Mouse (Mus musculus) kidney, postnatal 0 days (tissue): ENCODE results near the gene Fpr1. TPM values are rescaled to one million over a fixed set of nuclear protein-coding genes. Genes with fewer than 3 reads are reported as not detected.
"Not testable (repeated sequence)": the region's sequence is repeated elsewhere in the genome, so short reads cannot be mapped to it uniquely, and the experiment has no call there.

Experiments
- ATAC-seq: fragments of 200-750 bp; cut with Nextera tagmentation; replicated peaks from 2 replicates; pipeline ENCODE4 v1.8.0; 2017; ENCODE audit warnings: low read depth, moderate number of reproducible peaks, moderate TSS enrichment, moderate library complexity; ENCODE audit not compliant: low FRiP score
- DNase-seq: peaks from one replicate; pipeline ENCODE4 v3.0.0-alpha.2; 2016; ENCODE audit warnings: low spot score
- H3K27ac ChIP-seq: fragments of 300-500 bp; sonication (generic); 2 replicates; pipeline ENCODE4 v1.5.1; 2014; ENCODE audit warnings: mild to moderate bottlenecking
- H3K27me3 ChIP-seq: fragments of 300-500 bp; sonication (generic); 2 replicates; pipeline ENCODE4 v1.6.1; 2014; ENCODE audit warnings: low read length, mixed read lengths; ENCODE audit not compliant: insufficient read depth
- H3K36me3 ChIP-seq: fragments of 300-500 bp; sonication (generic); 2 replicates; pipeline ENCODE4 v1.6.1; 2014; ENCODE audit warnings: low read length, mixed read lengths; ENCODE audit not compliant: insufficient read depth
- H3K4me1 ChIP-seq: fragments of 300-500 bp; sonication (generic); replicated peaks from 2 replicates; pipeline ENCODE4 v1.6.1; 2014; ENCODE audit warnings: antibody characterized with exemption, low read length, mixed read lengths; ENCODE audit not compliant: insufficient read depth
- H3K4me2 ChIP-seq: fragments of 300-500 bp; sonication (generic); 2 replicates; pipeline ENCODE4 v1.6.1; 2014; ENCODE audit warnings: mild to moderate bottlenecking, low read length, moderate library complexity, mixed read lengths
- H3K4me3 ChIP-seq: fragments of 300-500 bp; sonication (generic); replicated peaks from 2 replicates; pipeline ENCODE4 v1.5.1; 2014; ENCODE audit warnings: low read depth, low read length
- H3K9ac ChIP-seq: fragments of 300-500 bp; sonication (generic); 2 replicates; pipeline ENCODE4 v1.6.1; 2014; ENCODE audit warnings: low read depth, low read length
- H3K9me3 ChIP-seq: fragments of 300-500 bp; sonication (generic); replicated peaks from 2 replicates; pipeline ENCODE4 v1.6.1; 2016; ENCODE audit warnings: low read length, inconsistent platforms, mixed read lengths
- CTCF ChIP-seq: IDR thresholded peaks from 2 replicates; pipeline ENCODE4 v1.5.1; 2016; ENCODE audit warnings: antibody characterized with exemption, low read depth, mild to moderate bottlenecking, moderate library complexity
- WGBS: fragments of 180-500 bp; shearing (Covaris S2); extraction: QIAGEN DNeasy Blood & Tissue Kit; methylation state at CpG from one replicate; pipeline ENCODE4 v1.1.7; 2014; 5-methylcytosine and 5-hydroxymethylcytosine counted together
- polyA plus RNA-seq: library from polyadenylated mRNA; unstranded; fragments of >200 nt; fragmentation: Nextera tagmentation; extraction: Ambion mirVana; gene quantifications from 2 replicates; pipeline ENCODE4 v1.2.1, GENCODE M21; 2015

Fpr1 gene
- 0.39 and 0.83 TPM in 2 replicates for polyA plus RNA-seq

GRCm38 (mm10) chr17:17883840-17884239 is at the start of gene Fpr1:
TSS of gene Fpr1 (minus strand) at chr17:17883940.
- ATAC-seq (no peak), DNase-seq (no peak)
- H3K4me1 ChIP-seq: no peaks in the 10 kb centered on the region
- TF ChIP-seq CTCF: no peak
- H3K36me3 ChIP-seq: no peaks in the 10 kb centered on the region
- H3K4me2 ChIP-seq: no peak within 1 kb of the TSS
- H3K9ac ChIP-seq: no peak within 1 kb of the TSS
- no peak within 1 kb of the TSS for H3K27ac ChIP-seq
- H3K27me3 ChIP-seq: no peaks in the 10 kb centered on the region; the same call in 1 of the 2 replicates
- no peak within 1 kb of the TSS for H3K4me3 ChIP-seq
- whole genome bisulfite sequencing: 55% methylated on average over 1 of the region's 1 CpGs
- no peaks in the 10 kb centered on the region for H3K9me3 ChIP-seq

- H3K36me3 ChIP-seq: no peaks in the 10 kb centered on the region
- H3K4me1 ChIP-seq: no peaks in the 10 kb centered on the region
- ATAC-seq: no peak
- DNase-seq: no peak
- H3K9me3 ChIP-seq: no peaks in the 10 kb centered on the region
- no peak overlapping the region for H3K4me2 ChIP-seq
- H3K9ac ChIP-seq: no peak overlapping the region
- H3K27me3 ChIP-seq: no peaks in the 10 kb centered on the region
- TF ChIP-seq CTCF: no peak
- H3K4me3 ChIP-seq: no peak overlapping the region
- H3K27ac ChIP-seq: no peak overlapping the region
These were observed 34.0 kb upstream of the Fpr1 start for GRCm38 (mm10) chr17:17917782-17918181.

- no peak for ATAC-seq
- Histone ChIP-seq H3K4me2 (no peak overlapping the region), H3K27me3 (no peaks in the 10 kb centered on the region), H3K9me3 (no peaks in the 10 kb centered on the region), H3K4me1 (no peaks in the 10 kb centered on the region), H3K4me3 (no peak overlapping the region), H3K9ac (no peak overlapping the region), H3K36me3 (no peaks in the 10 kb centered on the region), H3K27ac (no peak overlapping the region)
- no peak for TF ChIP-seq CTCF
- WGBS: 93% methylated on average over 1 of the region's 1 CpGs
- DNase-seq: no peak
These were observed 33.6 kb upstream of the Fpr1 start for GRCm38 (mm10) chr17:17917376-17917775.

GRCm38 (mm10) chr17:17912618-17913017 is 28.9 kb upstream of the Fpr1 start:
- not testable (repeated sequence) for H3K9me3 ChIP-seq, H3K9ac ChIP-seq, ATAC-seq, H3K4me2 ChIP-seq, DNase-seq, H3K27ac ChIP-seq, H3K27me3 ChIP-seq, H3K4me3 ChIP-seq, H3K36me3 ChIP-seq, H3K4me1 ChIP-seq
- WGBS: 87% methylated on average over 8 of the region's 8 CpGs

GRCm38 (mm10) chr17:17909636-17910421 is 26.1 kb upstream of the Fpr1 start:
- WGBS: 11% methylated on average over 51 of the region's 51 CpGs
- DNase-seq (peak; percentile 95), ATAC-seq (peak; percentile 100)
- Histone ChIP-seq H3K36me3 (no peaks in the 10 kb centered on the region), H3K9ac (peak overlapping the region; percentile 64), H3K9me3 (no peaks in the 10 kb centered on the region), H3K4me2 (peak overlapping the region; percentile 74), H3K4me3 (peak overlapping the region; percentile 43), H3K27ac (no peak overlapping the region; the same call in 1 of the 2 replicates), H3K4me1 (no peaks in the 10 kb centered on the region), H3K27me3 (no peaks in the 10 kb centered on the region)
- no peak for TF ChIP-seq CTCF

- H3K9me3 ChIP-seq: no peaks in the 10 kb centered on the region
- DNase-seq (no peak), ATAC-seq (no peak)
- no peaks in the 10 kb centered on the region for H3K27me3 ChIP-seq
- no peak overlapping the region for H3K9ac ChIP-seq
- H3K36me3 ChIP-seq: no peaks in the 10 kb centered on the region
- WGBS: 91% methylated on average over 1 of the region's 1 CpGs
- no peak overlapping the region for H3K4me2 ChIP-seq
- no peak overlapping the region for H3K4me3 ChIP-seq
- H3K27ac ChIP-seq: no peak overlapping the region
- no peaks in the 10 kb centered on the region for H3K4me1 ChIP-seq
- no peak for TF ChIP-seq CTCF
These were observed 17.0 kb upstream of the Fpr1 start for GRCm38 (mm10) chr17:17900768-17901167.
